Mouse (Mus musculus) forelimb bud, embryonic 11.5 days (tissue): ENCODE data around the gene Ttll7.

Experiments used
- DNase-seq: peaks from one replicate; pipeline ENCODE4 v3.0.0-alpha.2; 2012; ENCODE audit warnings: low read depth, low spot score

The Ttll7 gene

GRCm38 (mm10) chr3:146994670-146995415 lies 142.7 kb downstream of the Ttll7 start:
- no peak for DNase-seq

GRCm38 (mm10) chr3:146999148-146999547 lies 147.0 kb downstream of the Ttll7 start:
- DNase-seq, result peak; percentile 9

DNA sequence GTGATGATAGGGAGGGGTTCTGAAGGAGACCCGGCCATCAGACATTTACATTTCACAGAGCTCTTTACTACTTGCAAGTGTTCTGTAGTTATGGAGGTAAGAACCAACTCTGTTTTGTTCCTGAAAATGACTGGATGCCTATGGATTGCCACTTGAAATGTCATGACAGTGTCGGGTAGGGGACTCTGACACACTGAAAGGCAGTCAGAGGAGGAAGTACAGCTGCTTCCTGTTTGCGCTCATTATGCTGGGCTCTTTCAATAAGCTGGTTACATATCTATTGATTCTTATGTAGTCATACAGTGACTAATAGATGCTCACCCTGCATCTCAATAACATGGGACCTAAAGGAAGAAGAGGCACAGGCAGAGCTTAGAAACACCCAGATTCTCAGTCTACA lies 148.8 kb downstream of the Ttll7 start:
- no peak for DNase-seq

GRCm38 (mm10) chr3:147001557-147001956 lies 149.4 kb downstream of the Ttll7 start:
- DNase-seq, result no peak

GRCm38 (mm10) chr3:147016506-147016905 lies 164.3 kb downstream of the Ttll7 start:
- DNase-seq, result no peak

DNA sequence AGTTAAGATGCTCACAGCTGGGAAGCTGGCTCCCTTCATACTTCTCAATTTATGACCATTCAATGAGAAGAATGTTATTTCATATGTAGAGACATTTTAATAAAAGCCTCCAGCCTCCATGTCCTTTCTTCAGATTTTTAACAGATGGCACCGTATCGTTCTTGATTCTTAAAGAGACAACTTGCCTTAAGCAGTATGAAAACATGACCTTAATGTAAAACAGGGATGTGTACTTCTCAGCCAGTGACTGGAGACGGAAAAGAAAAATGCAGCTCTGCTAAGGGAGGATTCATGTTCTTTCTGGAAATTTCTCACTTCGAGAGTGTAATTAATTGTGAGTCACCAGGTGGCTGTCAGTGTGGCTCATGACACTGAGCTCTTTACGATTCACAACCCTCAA lies 167.3 kb downstream of the Ttll7 start:
- no peak for DNase-seq

DNA sequence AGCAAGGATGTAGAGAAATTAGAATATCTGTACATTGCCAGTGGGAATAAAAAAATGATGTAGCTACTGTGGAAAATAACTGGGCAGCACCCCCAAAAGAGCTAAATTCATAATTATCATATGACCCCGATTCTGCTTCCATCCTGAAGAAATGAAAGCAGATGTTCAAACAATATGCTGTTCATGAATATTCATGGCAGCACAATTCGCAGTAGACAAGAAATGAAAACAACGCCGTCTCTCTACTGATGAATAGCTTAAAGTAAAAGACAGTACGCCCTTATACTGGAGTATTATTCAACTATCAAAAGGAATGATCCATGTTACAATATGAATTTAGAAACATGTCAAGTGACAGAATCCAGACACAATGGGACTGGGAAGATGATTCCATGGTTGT lies 174.1 kb downstream of the Ttll7 start:
- no peak for DNase-seq

DNA sequence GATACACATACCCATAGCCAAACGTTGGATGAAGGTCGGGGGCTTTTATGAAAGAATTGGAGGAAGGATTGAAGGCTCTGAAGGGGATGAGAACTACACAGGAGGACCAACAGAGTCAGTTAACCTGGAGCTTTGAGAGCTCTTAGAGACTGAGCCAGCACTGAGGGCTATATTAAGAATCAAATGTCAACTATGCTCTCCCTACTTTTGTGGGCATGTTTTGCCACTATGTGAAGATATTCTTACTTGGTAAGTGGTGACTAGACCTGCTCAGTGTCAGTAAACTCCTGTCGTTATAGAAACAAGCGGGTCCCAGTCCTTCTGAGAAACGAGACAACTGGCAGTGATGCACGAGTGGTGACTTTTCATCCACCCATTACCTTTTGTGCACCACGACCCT lies 176.2 kb downstream of the Ttll7 start:
- DNase-seq, result no peak

- DNase-seq, result no peak
These were observed 177.6 kb downstream of the Ttll7 start for GRCm38 (mm10) chr3:147029718-147030117.

DNA sequence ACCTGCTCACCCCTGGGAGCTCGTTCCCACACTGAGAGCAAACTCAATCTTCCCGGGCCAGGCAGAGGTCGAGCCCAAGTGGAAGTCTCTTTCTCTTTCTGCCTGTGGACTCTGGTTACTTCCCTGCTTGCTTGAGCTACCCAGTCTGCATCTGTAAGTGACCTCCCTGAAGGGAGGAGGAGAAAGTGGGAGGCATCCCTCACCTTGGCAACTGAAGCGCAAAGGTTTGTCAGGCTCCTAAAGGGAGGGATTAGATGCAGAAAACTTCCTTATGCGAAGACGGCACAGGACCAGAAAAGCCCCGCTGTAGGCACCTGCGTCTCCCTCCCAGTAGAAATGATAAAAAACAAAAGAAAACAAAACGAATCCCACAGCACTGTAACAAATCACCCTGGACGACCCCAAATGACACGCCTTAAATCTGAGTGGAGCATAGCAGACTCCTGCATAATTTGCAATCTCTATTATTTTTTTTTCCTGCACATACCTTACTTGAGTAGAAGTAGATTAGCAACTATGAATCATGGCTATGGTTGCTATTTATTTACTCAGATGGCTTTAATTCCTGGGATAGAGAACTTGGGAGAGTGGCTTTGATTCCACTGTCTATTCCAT lies 178.2 kb downstream of the Ttll7 start:
- no peak for DNase-seq
